Comparison of ENCODE assay signal across 11 mouse cellular contexts in the genomic region with DNA sequence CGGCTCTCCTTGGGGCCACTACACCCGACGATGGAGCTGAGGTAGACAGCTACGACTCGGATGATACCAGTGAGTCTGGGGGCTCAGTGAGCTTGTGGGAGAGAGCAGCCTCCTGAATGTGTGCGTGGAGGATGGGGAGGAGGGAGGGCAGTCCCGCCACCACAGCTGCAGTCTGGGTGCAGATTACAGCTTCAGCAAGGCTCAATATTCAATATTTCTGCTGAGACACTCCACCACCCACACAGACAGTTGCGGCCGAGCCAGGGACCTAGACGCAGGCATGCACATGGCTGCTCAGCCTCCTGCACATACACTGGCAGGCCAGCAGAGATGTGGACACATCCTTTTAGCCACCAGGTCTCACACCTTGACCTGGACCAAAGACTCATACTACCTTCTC. TPM values are rescaled to one million over a fixed set of nuclear protein-coding genes. Genes with fewer than 3 reads are reported as not detected.
A peak's percentile ranks its signal among the peaks of the same experiment; 100 is the strongest.
DNase-seq lines count a peak whose midpoint lies in the region; ATAC-seq and TF ChIP-seq lines count a peak whose summit lies in the region.
"Had no signal": no experiment of that assay in that cellular context is flagged by ENCODE, and none has a peak within 500 bp of the region (broad histone marks: within the 10 kb centered on the region; RNA-seq: fewer than 3 reads in every experiment).

No protein-coding gene starts in this region.

- no peak for TF ChIP-seq CTCF in G1E (IDR thresholded peaks at IDR 0.05; ENCODE audit: low read depth, low read length)

- H3K4me2 ChIP-seq in heart, embryonic 11.5 days, result peak overlapping the region; percentile 11; the same call in 1 of the 2 replicates
- H3K4me2 ChIP-seq in midbrain, embryonic 12.5 days (replicated peaks), result peak overlapping the region; percentile 100

- 27% methylated on average over 10 of the region's 10 CpGs for WGBS in heart, embryonic 11.5 days (ENCODE audit: insufficient replicate concordance)
- 26% methylated on average over 10 of the region's 10 CpGs for WGBS in hindbrain, embryonic 10.5 days
- WGBS in midbrain, embryonic 12.5 days, result 29% methylated on average over 10 of the region's 10 CpGs

- no peak for ATAC-seq in heart, embryonic 11.5 days (replicated peaks; ENCODE audit: insufficient number of reproducible peaks, low FRiP score, low TSS enrichment)
- peak; percentile 8; the same call in 1 of the 2 replicates for ATAC-seq in G1E (ENCODE audit: extremely low read depth, insufficient number of reproducible peaks, low FRiP score, poor library complexity, severe bottlenecking)
- no peak for ATAC-seq in midbrain, embryonic 12.5 days (ENCODE audit: low FRiP score, low read depth)

- no peaks in the 10 kb centered on the region for H3K9me3 ChIP-seq in heart, embryonic 11.5 days (replicated peaks; ENCODE audit: control insufficient read depth, low read length)
- H3K9me3 ChIP-seq in G1E (replicated peaks), result no peaks in the 10 kb centered on the region
- H3K9me3 ChIP-seq in hindbrain, embryonic 10.5 days, result no peaks in the 10 kb centered on the region
- no peaks in the 10 kb centered on the region for H3K9me3 ChIP-seq in midbrain, embryonic 12.5 days
- H3K9me3 ChIP-seq: liver, embryonic 15.5 days had no signal

- H3K4me3 ChIP-seq in heart, embryonic 11.5 days (ENCODE audit: low read depth, low read length), result no peak overlapping the region
- no peak overlapping the region for H3K4me3 ChIP-seq in G1E (ENCODE audit: low read depth, low read length)
- peak overlapping the region; percentile 73 for H3K4me3 ChIP-seq in hindbrain, embryonic 10.5 days
- H3K4me3 ChIP-seq in midbrain, embryonic 12.5 days, result peak overlapping the region; percentile 65
- H3K4me3 ChIP-seq: liver, embryonic 15.5 days had no signal

- H3K27me3 ChIP-seq in heart, embryonic 11.5 days (ENCODE audit: control insufficient read depth, insufficient read depth, low read length), result peaks cover 40% of the 10 kb centered on the region
- peaks cover 58% of the 10 kb centered on the region for H3K27me3 ChIP-seq in G1E (ENCODE audit: insufficient read depth, low read length)
- H3K27me3 ChIP-seq in hindbrain, embryonic 10.5 days (ENCODE audit: insufficient read depth, poor library complexity, severe bottlenecking), result peaks cover 49% of the 10 kb centered on the region
- peaks cover 45% of the 10 kb centered on the region for H3K27me3 ChIP-seq in midbrain, embryonic 12.5 days

- H3K27ac ChIP-seq in heart, embryonic 11.5 days (ENCODE audit: low read depth, low read length), result no peak overlapping the region
- H3K27ac ChIP-seq in hindbrain, embryonic 10.5 days, result peak overlapping the region; percentile 85
- no peak overlapping the region for H3K27ac ChIP-seq in midbrain, embryonic 12.5 days (replicated peaks)
- H3K27ac ChIP-seq: liver, embryonic 15.5 days had no signal

- H3K36me3 ChIP-seq in heart, embryonic 11.5 days (ENCODE audit: control insufficient read depth, insufficient read depth, low read length), result peaks cover 7% of the 10 kb centered on the region
- H3K36me3 ChIP-seq in G1E (replicated peaks), result peaks cover 37% of the 10 kb centered on the region
- peaks cover 33% of the 10 kb centered on the region for H3K36me3 ChIP-seq in hindbrain, embryonic 10.5 days
- peaks cover 24% of the 10 kb centered on the region for H3K36me3 ChIP-seq in midbrain, embryonic 12.5 days

- DNase-seq in heart, adult 8-10 months (ENCODE audit: low spot score), result no peak
- no peak for DNase-seq in G1E (ENCODE audit: low spot score)
- no peak for DNase-seq in hindbrain, embryonic 10.5 days (ENCODE audit: low spot score)
- DNase-seq in embryo, embryonic 11 days, result no peak
- no peak for DNase-seq in thymus, postnatal 10 days (ENCODE audit: low spot score in 2 of 2)
- DNase-seq in kidney, postnatal 36 days, result no peak

- H3K4me1 ChIP-seq in heart, embryonic 11.5 days (ENCODE audit: control insufficient read depth, insufficient read depth, low read length), result peaks cover 6% of the 10 kb centered on the region; the same call in 1 of the 2 replicates
- peaks cover 23% of the 10 kb centered on the region for H3K4me1 ChIP-seq in G1E (ENCODE audit: insufficient read depth, low read depth, low read length)
- H3K4me1 ChIP-seq in hindbrain, embryonic 10.5 days (replicated peaks), result peaks cover 50% of the 10 kb centered on the region
- H3K4me1 ChIP-seq in midbrain, embryonic 12.5 days, result peaks cover 18% of the 10 kb centered on the region

- no peak overlapping the region for H3K9ac ChIP-seq in heart, embryonic 11.5 days (ENCODE audit: low read depth, low read length)
- H3K9ac ChIP-seq in midbrain, embryonic 12.5 days (replicated peaks), result peak overlapping the region; percentile 77
- H3K9ac ChIP-seq: liver, embryonic 15.5 days had no signal

RNA-seq across cellular contexts. Expression of a gene that starts 1.6 kb away (rescaled TPM):
- 0.17 and 0.96 TPM in 2 replicates for polyA plus RNA-seq in heart, embryonic 11.5 days (2014; fragmentation: Nextera tagmentation; extraction: Ambion mirVana)
- total RNA-seq in heart, adult 8-10 months (2022), result not detected
- total RNA-seq in G1E (2014; fragmentation: Nextera tagmentation), result not detected in 2 replicates
- total RNA-seq in G1E (2017), result 0.11 and 0.23 TPM in 2 replicates
- not detected in 2 replicates for polyA plus RNA-seq in G1E (2012)
- 4.9 and 5.5 TPM in 2 replicates for polyA plus RNA-seq in hindbrain, embryonic 10.5 days (2016; fragmentation: Nextera tagmentation; extraction: Ambion mirVana)
- 6.3 and 7.7 TPM in 2 replicates for polyA plus RNA-seq in midbrain, embryonic 12.5 days (2016; fragmentation: Nextera tagmentation; extraction: Ambion mirVana)
- polyA plus RNA-seq: gonadal fat pad, adult 2 months; liver, embryonic 15.5 days; small intestine, adult 2 months had no signal

RNA-seq across cellular contexts. Expression of a gene that starts 13.0 kb away (rescaled TPM):
- polyA plus RNA-seq in heart, embryonic 11.5 days (2014; fragmentation: Nextera tagmentation; extraction: Ambion mirVana), result 15.5 and 17.0 TPM in 2 replicates
- total RNA-seq in heart, adult 8-10 months (2022), result 1 to 10 TPM; 4.8 to 9.6 (median 6.4) TPM
- 46.8 and 53.2 TPM in 2 replicates for total RNA-seq in G1E (2014; fragmentation: Nextera tagmentation)
- 90.4 and 115 TPM in 2 replicates for total RNA-seq in G1E (2017)
- polyA plus RNA-seq in G1E (2012), result 158 and 159 TPM in 2 replicates
- 38.7 and 48.1 TPM in 2 replicates for polyA plus RNA-seq in hindbrain, embryonic 10.5 days (2016; fragmentation: Nextera tagmentation; extraction: Ambion mirVana)
- polyA plus RNA-seq in midbrain, embryonic 12.5 days (2016; fragmentation: Nextera tagmentation; extraction: Ambion mirVana), result 43.1 and 51.6 TPM in 2 replicates

RNA-seq across cellular contexts. Expression of a gene that starts 13.4 kb away (rescaled TPM):
- polyA plus RNA-seq in heart, embryonic 11.5 days (2014; fragmentation: Nextera tagmentation; extraction: Ambion mirVana), result 69.8 and 76.1 TPM in 2 replicates
- total RNA-seq in heart, adult 8-10 months (2022), result 10 to 100 TPM; 18.3 to 23.9 (median 21.3) TPM
- total RNA-seq in G1E (2014; fragmentation: Nextera tagmentation) (106 and 136 TPM in 2 replicates), G1E (2017) (50.7 and 60.3 TPM in 2 replicates)
- 893 and 1,187 TPM in 2 replicates for polyA plus RNA-seq in G1E (2012)
- 102 and 105 TPM in 2 replicates for polyA plus RNA-seq in hindbrain, embryonic 10.5 days (2016; fragmentation: Nextera tagmentation; extraction: Ambion mirVana)
- polyA plus RNA-seq in midbrain, embryonic 12.5 days (2016; fragmentation: Nextera tagmentation; extraction: Ambion mirVana), result 90.9 and 96.0 TPM in 2 replicates

RNA-seq across cellular contexts. Expression of a gene that starts 17.4 kb away (rescaled TPM):
- not detected in 2 replicates for polyA plus RNA-seq in heart, embryonic 11.5 days (2014; fragmentation: Nextera tagmentation; extraction: Ambion mirVana)
- total RNA-seq in heart, adult 8-10 months (2022), result not detected
- total RNA-seq in G1E (2014; fragmentation: Nextera tagmentation) (not detected in 2 replicates), G1E (2017) (not detected in 2 replicates)
- not detected in 2 replicates for polyA plus RNA-seq in G1E (2012)
- polyA plus RNA-seq in hindbrain, embryonic 10.5 days (2016; fragmentation: Nextera tagmentation; extraction: Ambion mirVana), result not detected in 2 replicates
- polyA plus RNA-seq in midbrain, embryonic 12.5 days (2016; fragmentation: Nextera tagmentation; extraction: Ambion mirVana), result not detected in 2 replicates
- polyA plus RNA-seq: gonadal fat pad, adult 2 months; liver, embryonic 15.5 days; small intestine, adult 2 months had no signal

RNA-seq across cellular contexts. Expression of a gene that starts 35.7 kb away (rescaled TPM):
- polyA plus RNA-seq in heart, embryonic 11.5 days (2014; fragmentation: Nextera tagmentation; extraction: Ambion mirVana), result 19.4 and 25.9 TPM in 2 replicates
- 10 to 100 TPM; 35.8 to 40.4 (median 38.5) TPM for total RNA-seq in heart, adult 8-10 months (2022)
- total RNA-seq in G1E (2014; fragmentation: Nextera tagmentation) (42.9 and 53.6 TPM in 2 replicates), G1E (2017) (36.2 and 38.3 TPM in 2 replicates)
- 181 and 222 TPM in 2 replicates for polyA plus RNA-seq in G1E (2012)
- polyA plus RNA-seq in hindbrain, embryonic 10.5 days (2016; fragmentation: Nextera tagmentation; extraction: Ambion mirVana), result 56.2 and 56.4 TPM in 2 replicates
- polyA plus RNA-seq in midbrain, embryonic 12.5 days (2016; fragmentation: Nextera tagmentation; extraction: Ambion mirVana), result 68.3 and 71.0 TPM in 2 replicates

Comparison
In these comparisons a context has a peak if more than half of its experiments do, and no peak if none do; other contexts are left out.
1. H3K4me3 ChIP-seq: peak in hindbrain, embryonic 10.5 days (single experiment) and midbrain, embryonic 12.5 days (single experiment); none in heart, embryonic 11.5 days (single experiment) and G1E (single experiment).